Mouse (Mus musculus): Measurements from ENCODE around the gene Atf4.

Atf4 gene

DNA sequence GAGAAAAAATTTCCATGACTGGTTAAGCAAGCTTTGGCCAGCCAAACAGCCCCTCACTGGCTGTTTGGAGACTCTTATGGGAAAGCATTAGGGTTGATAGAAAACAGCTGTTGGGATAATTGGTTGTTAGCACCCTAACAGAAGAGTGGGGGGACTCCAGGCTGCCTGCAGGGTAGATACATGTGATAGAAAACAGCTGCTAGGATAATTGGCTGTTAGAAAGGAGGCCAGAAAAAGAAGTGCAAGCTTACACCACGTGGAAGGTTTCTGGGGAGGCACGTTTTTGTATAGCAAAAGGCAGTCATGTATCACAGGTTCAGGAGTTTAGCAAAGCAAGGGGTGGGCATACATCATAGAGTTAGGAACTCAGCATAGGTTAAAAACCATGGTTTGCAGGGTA lies 1.5 kb upstream of the Atf4 start:
- DNase-seq: no peak

GRCm38 (mm10) chr15:80254207-80254606 lies 777 bp upstream of the Atf4 start:
- no peak for DNase-seq

- DNase-seq: peak; percentile 77
Observed at GRCm38 (mm10) chr15:80255646-80256121, 700 bp downstream of the Atf4 start.

GRCm38 (mm10) chr15:80256242-80256641 lies 1.3 kb downstream of the Atf4 start:
- DNase-seq: no peak

DNA sequence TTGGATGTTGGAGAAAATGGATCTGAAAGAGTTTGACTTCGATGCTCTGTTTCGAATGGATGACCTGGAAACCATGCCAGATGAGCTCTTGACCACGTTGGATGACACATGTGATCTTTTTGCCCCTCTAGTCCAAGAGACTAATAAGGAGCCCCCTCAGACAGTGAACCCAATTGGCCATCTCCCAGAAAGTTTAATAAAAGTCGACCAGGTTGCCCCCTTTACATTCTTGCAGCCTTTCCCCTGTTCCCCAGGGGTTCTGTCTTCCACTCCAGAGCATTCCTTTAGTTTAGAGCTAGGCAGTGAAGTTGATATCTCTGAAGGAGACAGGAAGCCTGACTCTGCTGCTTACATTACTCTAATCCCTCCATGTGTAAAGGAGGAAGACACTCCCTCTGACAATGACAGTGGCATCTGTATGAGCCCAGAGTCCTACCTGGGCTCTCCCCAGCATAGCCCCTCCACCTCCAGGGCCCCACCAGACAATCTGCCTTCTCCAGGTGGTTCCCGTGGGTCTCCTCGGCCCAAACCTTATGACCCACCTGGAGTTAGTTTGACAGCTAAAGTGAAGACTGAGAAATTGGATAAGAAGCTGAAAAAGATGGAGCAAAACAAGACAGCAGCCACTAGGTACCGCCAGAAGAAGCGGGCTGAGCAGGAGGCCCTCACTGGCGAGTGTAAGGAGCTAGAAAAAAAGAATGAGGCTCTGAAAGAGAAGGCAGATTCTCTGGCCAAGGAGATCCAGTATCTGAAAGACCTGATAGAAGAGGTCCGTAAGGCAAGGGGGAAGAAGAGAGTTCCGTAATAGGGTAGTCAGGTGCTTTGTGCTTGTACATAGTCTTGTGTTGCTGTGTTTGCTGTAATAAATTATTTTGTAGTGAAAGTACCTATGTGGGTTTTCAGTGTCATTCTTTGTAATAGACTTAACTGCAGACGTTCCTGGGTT lies 1.9 kb downstream of the Atf4 start:
- no peak for DNase-seq

DNA sequence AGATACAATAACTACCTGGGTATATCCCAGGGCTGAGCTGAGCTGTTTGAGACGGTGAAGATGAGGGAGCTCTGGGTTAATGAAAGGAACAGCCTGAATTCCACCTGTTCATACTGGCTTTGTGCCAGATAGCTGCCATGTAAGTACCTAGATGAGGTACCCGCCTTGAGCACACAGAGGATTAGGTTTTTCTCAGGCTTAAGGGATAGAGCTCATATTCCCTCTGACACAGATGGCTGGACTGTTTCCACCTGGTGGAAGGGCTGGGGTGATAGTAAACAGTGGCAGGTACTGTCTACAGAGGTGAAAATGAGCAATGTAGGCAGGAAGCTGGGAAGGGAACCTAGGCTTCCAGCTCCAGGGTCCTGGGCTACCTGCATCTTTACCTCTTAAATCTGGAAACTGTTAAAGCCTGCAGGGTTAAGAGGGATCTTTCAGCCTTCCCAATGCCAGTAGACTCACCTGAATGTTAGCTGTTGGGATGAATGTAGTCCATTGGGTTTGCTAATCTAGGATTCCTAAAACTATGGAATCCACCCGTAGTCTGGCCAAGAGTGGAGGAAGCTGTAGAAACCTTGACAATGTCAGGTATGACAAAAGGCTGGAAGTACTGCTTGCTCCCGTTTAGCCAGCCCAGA lies 2.7 kb downstream of the Atf4 start:
- DNase-seq: peak; percentile 77

DNA sequence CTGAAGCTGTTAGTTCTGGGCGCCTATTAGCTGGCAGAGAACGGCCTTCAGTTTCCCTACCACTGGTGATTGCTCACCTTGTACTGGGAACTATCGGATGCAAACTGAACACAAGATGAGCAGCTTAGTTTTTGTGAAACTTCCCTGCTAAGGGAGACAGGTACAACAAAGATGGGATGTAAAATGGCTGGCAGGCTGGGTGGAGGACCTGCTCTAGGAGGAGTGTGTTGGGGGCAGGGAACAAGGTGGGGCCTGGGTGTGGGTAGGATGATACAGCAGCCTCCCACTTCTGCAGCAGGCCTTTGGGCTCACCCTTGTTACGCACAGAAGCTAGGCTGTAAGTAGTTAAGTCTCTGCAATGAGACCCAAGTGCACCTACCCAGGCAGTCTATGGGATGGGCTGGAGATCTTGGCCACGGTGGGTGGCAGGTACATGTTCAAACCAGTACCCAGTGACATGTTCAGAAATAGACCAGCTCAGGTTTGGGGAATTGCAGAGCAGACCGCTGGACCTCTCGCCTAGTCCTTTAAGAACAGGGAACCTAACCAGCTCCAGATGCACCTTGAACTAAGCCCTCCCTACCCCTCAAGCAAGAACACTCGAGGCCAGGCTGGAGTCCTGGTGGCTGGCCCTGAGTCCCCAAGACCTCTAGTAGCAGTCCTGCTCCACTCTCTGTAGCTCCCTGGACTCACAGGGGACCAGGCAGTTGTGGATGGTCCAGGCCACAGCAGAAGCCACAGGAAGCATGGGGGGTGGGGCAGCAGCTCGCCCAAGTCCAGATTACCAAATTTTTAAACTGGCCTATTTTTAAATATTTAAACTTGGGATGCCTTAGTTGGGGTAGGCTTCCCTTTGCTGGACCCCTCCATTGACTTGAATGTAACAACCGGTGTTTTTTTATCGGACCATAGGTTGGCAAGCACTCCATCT lies 3.5 kb downstream of the Atf4 start:
- no peak for DNase-seq

DNA sequence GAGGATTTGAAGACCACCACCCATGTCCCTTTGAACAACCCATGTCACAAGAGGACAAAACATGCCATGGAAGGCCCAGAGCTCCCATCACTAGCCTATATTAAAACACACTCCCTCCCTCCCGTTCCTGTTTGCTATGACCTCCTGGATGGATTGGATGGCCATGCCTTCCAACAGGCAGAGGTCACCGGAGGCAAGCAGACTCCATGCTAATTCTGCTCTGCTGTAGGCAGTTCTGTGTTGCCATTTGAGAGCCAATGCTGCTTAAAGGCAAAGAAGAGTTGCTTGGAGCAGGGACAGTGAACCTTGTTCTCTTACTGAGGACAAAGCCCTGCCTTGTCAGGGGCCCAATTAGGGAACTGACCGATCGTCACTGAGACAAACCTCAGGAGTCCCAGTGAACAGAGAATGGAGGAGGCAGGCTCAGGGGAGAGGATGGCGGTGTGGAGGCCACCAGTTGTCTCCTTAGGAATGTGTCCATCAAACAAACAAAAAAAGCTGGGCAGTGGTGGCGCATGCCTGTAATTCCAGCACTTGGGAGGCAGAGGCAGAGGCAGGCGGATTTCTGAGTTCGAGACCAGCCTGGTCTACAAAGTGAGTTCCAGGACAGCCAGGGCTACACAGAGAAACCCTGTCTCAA lies 4.5 kb downstream of the Atf4 start:
- no peak for DNase-seq

- peak; percentile 92 for DNase-seq
Observed at GRCm38 (mm10) chr15:80260677-80261076, 5.7 kb downstream of the Atf4 start.

DNA sequence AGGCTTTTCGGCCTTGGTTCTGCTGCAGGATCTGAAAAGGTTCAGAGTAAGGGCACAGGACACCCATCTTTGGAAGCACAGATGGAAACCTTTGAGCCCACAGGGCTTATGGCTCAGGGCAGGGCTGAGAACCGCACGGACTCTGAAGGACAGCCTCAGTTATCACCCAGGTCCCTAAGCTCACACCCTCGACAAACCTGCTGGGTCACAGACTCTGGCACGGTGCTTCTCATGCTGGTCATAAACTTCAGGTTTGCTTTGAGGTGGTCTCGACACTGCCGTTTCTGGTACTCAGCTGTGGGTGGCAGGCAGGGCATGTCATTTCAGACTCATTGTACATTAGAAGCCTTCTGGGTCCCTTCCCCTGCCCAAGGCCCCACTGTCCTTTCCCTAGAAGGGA lies 6.1 kb downstream of the Atf4 start:
- DNase-seq: no peak

GRCm38 (mm10) chr15:80263610-80264575 lies 8.9 kb downstream of the Atf4 start, which contains the start of gene Rps19bp1:
TSS of gene Rps19bp1 (minus strand) at chr15:80264315.
- DNase-seq: peak; percentile 84

DNA sequence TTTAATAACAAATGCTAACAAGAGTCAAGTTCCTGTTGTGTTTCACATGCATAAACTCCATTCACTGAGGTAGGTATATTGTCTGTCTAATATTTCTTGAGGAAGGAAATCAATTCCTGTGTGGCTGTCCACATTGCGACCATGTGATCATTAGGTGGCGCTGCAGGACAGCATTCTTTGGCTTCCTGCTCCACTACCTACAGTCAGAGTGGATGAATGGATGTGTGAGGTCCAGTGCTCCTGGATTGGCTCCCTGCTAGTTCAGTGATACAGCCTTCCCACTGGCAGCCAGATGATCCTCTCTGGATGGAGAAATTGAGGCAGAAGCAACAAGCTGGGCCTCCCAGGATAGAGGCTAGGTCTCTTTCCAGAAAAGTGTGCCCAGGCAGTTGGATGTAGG lies 11.3 kb downstream of the Atf4 start:
- DNase-seq: peak; percentile 93

GRCm38 (mm10) chr15:80271858-80272396 lies 16.9 kb downstream of the Atf4 start:
- DNase-seq: no peak

- DNase-seq: peak; percentile 72
Observed at GRCm38 (mm10) chr15:80277107-80277506, 22.1 kb downstream of the Atf4 start.

DNA sequence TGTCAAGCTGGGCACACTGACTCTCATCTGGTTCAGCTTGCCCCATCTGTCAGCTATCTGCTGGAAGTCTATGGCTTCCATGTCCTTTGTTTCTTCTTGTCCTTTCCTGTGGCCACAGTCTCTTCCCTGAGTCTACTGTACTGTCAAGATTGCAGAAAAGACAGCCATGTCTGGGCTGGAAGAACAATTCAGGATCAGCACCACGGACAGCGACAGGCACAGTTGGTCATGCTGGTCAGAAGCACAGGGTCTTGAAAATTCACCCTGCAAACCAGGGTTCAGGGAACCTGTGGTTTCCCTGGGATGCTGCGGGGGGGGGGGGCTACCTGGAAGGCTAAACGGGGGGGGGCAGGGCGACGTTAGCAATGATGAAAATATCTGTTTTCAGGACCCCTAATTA lies 22.6 kb downstream of the Atf4 start:
- no peak for DNase-seq

DNA sequence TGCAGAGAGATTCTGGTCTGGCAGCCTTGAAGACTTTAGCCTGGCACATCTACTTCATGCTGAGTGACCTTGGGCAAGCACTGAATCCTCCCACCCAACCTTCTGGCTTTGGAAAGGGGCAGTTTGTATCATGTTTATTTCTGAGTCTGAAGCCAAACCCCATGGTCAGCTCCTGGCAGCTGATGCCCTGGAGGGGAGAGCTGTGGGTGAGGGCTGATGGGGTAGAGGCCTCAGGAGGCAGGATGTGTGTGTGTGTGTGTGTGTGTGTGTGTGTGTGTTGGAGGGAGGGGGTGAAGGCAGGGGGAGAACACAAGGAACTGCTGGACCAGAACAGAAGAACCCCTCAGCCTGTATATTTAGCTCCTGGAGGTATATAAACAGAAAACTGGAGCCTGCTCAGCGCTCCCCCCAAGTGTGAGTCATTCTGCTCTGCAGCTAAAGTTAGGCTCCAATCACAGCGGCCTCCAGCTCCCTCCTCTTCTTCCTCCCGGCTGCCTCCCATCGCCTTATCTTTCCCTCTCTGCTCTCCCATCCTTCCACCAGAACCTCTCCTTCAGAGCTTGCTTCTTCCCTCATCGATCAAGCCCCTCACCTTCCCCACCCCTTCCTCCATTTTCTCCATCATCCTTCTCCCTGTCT lies 23.3 kb downstream of the Atf4 start:
- peak; percentile 82 for DNase-seq

- no peak for DNase-seq
Observed at GRCm38 (mm10) chr15:80279053-80279452, 24.1 kb downstream of the Atf4 start.

- no peak for DNase-seq
Observed at GRCm38 (mm10) chr15:80280646-80281045, 25.7 kb downstream of the Atf4 start.

- DNase-seq: peak; percentile 80
Observed at GRCm38 (mm10) chr15:80286851-80287415, 31.9 kb downstream of the Atf4 start, which contains the start of gene Cacna1i. TSS of gene Cacna1i (plus strand) at chr15:80287238.

GRCm38 (mm10) chr15:80288036-80288435 lies 33.1 kb downstream of the Atf4 start:
- DNase-seq: peak; percentile 73

All from cerebellum, adult 9-10 months (tissue).